Mouse (Mus musculus) CH12.LX (cell line): ENCODE data around the gene Tpra1. TPM values are rescaled to one million over a fixed set of nuclear protein-coding genes. Genes with fewer than 3 reads are reported as not detected.

Experiments
- DNase-seq: peaks from one replicate; pipeline ENCODE4 v3.0.0-alpha.2; 2013; ENCODE audit errors: extremely low read depth
- H3K27ac ChIP-seq: 2 replicates; pipeline ENCODE4 v1.5.1; 2012; ENCODE audit warnings: low read depth, mild to moderate bottlenecking, control low read depth, moderate library complexity; ENCODE audit not compliant: insufficient read depth
- H3K27me3 ChIP-seq: replicated peaks from 2 replicates; pipeline ENCODE3; 2012; ENCODE audit warnings: inconsistent platforms
- H3K36me3 ChIP-seq, 2 experiments: replicated peaks in 1 of 2; 2 replicates each; pipeline versions ENCODE3 to v1.6.1; 2012; ENCODE audit warnings: inconsistent platforms in 1 of 2, low read length in 1 of 2, mild to moderate bottlenecking in 1 of 2, mixed read lengths in 1 of 2, moderate library complexity in 1 of 2; ENCODE audit not compliant: control insufficient read depth in 1 of 2, insufficient read depth in 1 of 2
- H3K4me1 ChIP-seq, 2 experiments: 2 replicates each; pipeline ENCODE4 v1.6.1; 2012; ENCODE audit warnings: inconsistent platforms in 1 of 2, moderate library complexity in 1 of 2; ENCODE audit not compliant: insufficient read depth in 2 of 2, control insufficient read depth in 1 of 2
- H3K4me2 ChIP-seq: 2 replicates; pipeline ENCODE4 v1.6.1; 2012; ENCODE audit warnings: low read depth, mild to moderate bottlenecking, control low read depth; ENCODE audit not compliant: poor library complexity, insufficient read depth, severe bottlenecking
- H3K4me3 ChIP-seq, 3 experiments: fragments of 150-350 bp in 1 of 3; sonication (generic) in 1 of 3; replicated peaks in 1 of 3; 2 replicates each; pipeline versions ENCODE3 to v1.5.1; 2011 to 2012; ENCODE audit warnings: low read depth in 2 of 3, low read length in 2 of 3, mild to moderate bottlenecking in 2 of 3, moderate library complexity in 2 of 3, control low read depth in 1 of 3, improper control_type of control experiment in 1 of 3, inconsistent platforms in 1 of 3, mixed read lengths in 1 of 3; ENCODE audit not compliant: poor library complexity in 1 of 3
- H3K79me2 ChIP-seq: replicated peaks from 2 replicates; pipeline ENCODE4 v1.6.1; 2012; ENCODE audit warnings: mild to moderate bottlenecking, moderate library complexity; ENCODE audit not compliant: control insufficient read depth, poor library complexity, insufficient read depth, severe bottlenecking; ENCODE audit errors: extremely low read depth
- H3K9ac ChIP-seq: 2 replicates; pipeline ENCODE4 v1.6.1; 2012; ENCODE audit warnings: low read depth, mild to moderate bottlenecking, control low read depth, moderate library complexity; ENCODE audit not compliant: insufficient read depth
- H3K9me3 ChIP-seq: replicated peaks from 2 replicates; pipeline ENCODE3; 2012; ENCODE audit warnings: low read length, inconsistent platforms, mixed read lengths
- BHLHE40 ChIP-seq: IDR thresholded peaks from 2 replicates; pipeline ENCODE4 v1.6.1; 2011; ENCODE audit warnings: mild to moderate bottlenecking, low read depth, low read length, improper control_type of control experiment
- CHD1 ChIP-seq: IDR thresholded peaks from 2 replicates; pipeline ENCODE4 v1.6.1; 2012; ENCODE audit warnings: low read depth, low read length, improper control_type of control experiment, inconsistent platforms
- CTCF ChIP-seq, 2 experiments: IDR thresholded peaks in 1 of 2; conservative IDR thresholded peaks in 1 of 2; 2 replicates each; pipeline ENCODE4 v1.5.1; 2011 to 2012; ENCODE audit warnings: low read depth in 2 of 2, low read length in 2 of 2, improper control_type of control experiment in 1 of 2, inconsistent platforms in 1 of 2, mild to moderate bottlenecking in 1 of 2, moderate library complexity in 1 of 2
- ELF1 ChIP-seq: IDR thresholded peaks from 2 replicates; pipeline ENCODE4 v1.6.1; 2014; ENCODE audit warnings: low read depth, mild to moderate bottlenecking, inconsistent platforms, low read length, improper control_type of control experiment
- EP300 ChIP-seq: IDR thresholded peaks from 2 replicates; pipeline ENCODE4 v1.6.1; 2011; ENCODE audit warnings: low read length, improper control_type of control experiment
- ETS1 ChIP-seq: conservative IDR thresholded peaks from 2 replicates; pipeline ENCODE4 v1.6.1; 2012; ENCODE audit warnings: low read depth, mild to moderate bottlenecking, inconsistent platforms, low read length, improper control_type of control experiment, moderate library complexity
- GABPA ChIP-seq: IDR thresholded peaks from 2 replicates; pipeline ENCODE4 v1.6.1; 2012; ENCODE audit warnings: low read depth, low read length, improper control_type of control experiment, inconsistent platforms; ENCODE audit not compliant: insufficient replicate concordance
- IRF4 ChIP-seq: IDR thresholded peaks from 2 replicates; pipeline ENCODE4 v1.6.1; 2014; ENCODE audit warnings: low read depth, mild to moderate bottlenecking, inconsistent platforms, low read length, improper control_type of control experiment
- JUND ChIP-seq: conservative IDR thresholded peaks from 2 replicates; pipeline ENCODE4 v1.6.1; 2011; ENCODE audit warnings: low read depth, low read length, improper control_type of control experiment
- KAT2A ChIP-seq: IDR thresholded peaks from 2 replicates; pipeline ENCODE4 v1.6.1; 2012; ENCODE audit warnings: low read length, improper control_type of control experiment, inconsistent platforms; ENCODE audit not compliant: insufficient replicate concordance
- MAFK ChIP-seq: IDR thresholded peaks from 2 replicates; pipeline ENCODE4 v1.6.1; 2011; ENCODE audit warnings: low read length, improper control_type of control experiment; ENCODE audit not compliant: insufficient replicate concordance
- MAX ChIP-seq: IDR thresholded peaks from 2 replicates; pipeline ENCODE4 v1.6.1; 2011; ENCODE audit warnings: low read length, improper control_type of control experiment
- MXI1 ChIP-seq: IDR thresholded peaks from 2 replicates; pipeline ENCODE4 v1.6.1; 2011; ENCODE audit warnings: mild to moderate bottlenecking, low read depth, low read length, improper control_type of control experiment
- MYC ChIP-seq: IDR thresholded peaks from 2 replicates; pipeline ENCODE4 v1.6.1; 2011; ENCODE audit warnings: low read depth, mild to moderate bottlenecking, improper control_type of control experiment, low read length
- NELFE ChIP-seq: IDR thresholded peaks from 2 replicates; pipeline ENCODE4 v1.6.1; 2011; ENCODE audit warnings: low read depth, low read length, improper control_type of control experiment
- PAX5 ChIP-seq: IDR thresholded peaks from 2 replicates; pipeline ENCODE4 v1.6.1; 2012; ENCODE audit warnings: low read length, inconsistent platforms, mixed read lengths
- POLR2A ChIP-seq: IDR thresholded peaks from 2 replicates; pipeline ENCODE4 v1.6.1; 2011; ENCODE audit warnings: low read depth, mild to moderate bottlenecking, improper control_type of control experiment, low read length
- TCF12 ChIP-seq: IDR thresholded peaks from 2 replicates; pipeline ENCODE4 v1.6.1; 2014; ENCODE audit warnings: low read depth, mild to moderate bottlenecking, inconsistent platforms, low read length, improper control_type of control experiment
- ZC3H11A ChIP-seq: IDR thresholded peaks from 2 replicates; pipeline ENCODE4 v1.6.1; 2012; ENCODE audit warnings: low read depth, mild to moderate bottlenecking, inconsistent platforms, low read length, improper control_type of control experiment
- ZMIZ1 ChIP-seq: IDR thresholded peaks from 2 replicates; pipeline ENCODE4 v1.6.1; 2012; ENCODE audit warnings: low read depth, mild to moderate bottlenecking, inconsistent platforms, low read length, improper control_type of control experiment
- ZNF384 ChIP-seq: IDR thresholded peaks from 2 replicates; pipeline ENCODE4 v1.6.1; 2012; ENCODE audit warnings: low read depth, low read length, improper control_type of control experiment, inconsistent platforms
- dilution Hi-C: fragments of 300-500 bp; cut with MboI; formaldehyde crosslinking; loops from 2 replicates; pipeline ENCODE4 v1.14.3; 2020; ENCODE audit warnings: low sequenced_read_pairs; ENCODE audit not compliant: extremely low pct_unique_long_range_greater_than_20kb, extremely low pct_ligation_motif_present
- in situ Hi-C: fragments of 300-500 bp; cut with MboI; formaldehyde crosslinking; loops from 3 replicates; pipeline ENCODE4 v1.14.3; 2019; ENCODE audit warnings: low sequenced_read_pairs, low pct_ligation_motif_present, low pct_unique_long_range_greater_than_20kb, mixed read lengths
- polyA plus RNA-seq: library from polyadenylated mRNA; unstranded; fragments of >175 nt; gene quantifications from 2 replicates; pipeline ENCODE4 v1.2.1, GENCODE M21; 2012; ENCODE audit warnings: low read depth; ENCODE audit not compliant: insufficient read length
- total RNA-seq, 2 experiments: library from RNA; depleted of rRNA; stranded (reverse); fragments of 300-350 nt in 1 of 2; fragments of >200 nt in 1 of 2; gene quantifications; 2 replicates each; pipeline ENCODE4 v1.2.3; 2012 to 2014

Gene Tpra1
- total and polyA plus RNA-seq, 3 experiments, result 9.3 to 16.0 (median 15.6) TPM

DNA sequence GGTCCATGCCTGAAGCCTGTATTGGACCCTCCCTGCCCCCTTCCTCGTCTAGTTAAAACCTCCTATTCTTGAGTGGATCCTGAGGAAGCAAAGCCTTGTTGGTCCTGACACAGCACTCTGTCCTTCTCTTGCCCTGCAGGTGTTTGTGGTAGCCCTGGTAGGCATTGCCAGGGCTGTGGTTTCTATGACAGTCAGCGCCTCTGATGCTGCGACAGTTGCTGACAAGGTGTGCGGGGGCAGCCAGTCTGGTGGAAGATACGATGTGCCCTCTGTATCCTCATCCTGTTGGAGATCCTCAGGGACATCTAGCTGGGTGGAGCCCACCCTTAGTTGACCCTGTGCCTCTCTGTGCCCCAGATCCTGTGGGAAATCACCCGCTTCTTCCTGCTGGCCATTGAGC, 7.1 kb downstream of the Tpra1 start:
- Histone ChIP-seq H3K4me3 (no peak overlapping the region), H3K27me3 (no peaks in the 10 kb centered on the region), H3K27ac (no peak overlapping the region), H3K4me1 (peaks cover 0 to 16% of the 10 kb centered on the region in 2 experiments; a peak in 3 of 4 replicates), H3K9ac (no peak overlapping the region), H3K36me3 (peaks cover 33 to 78% of the 10 kb centered on the region in 2 experiments), H3K9me3 (no peaks in the 10 kb centered on the region), H3K79me2 (no peaks in the 10 kb centered on the region), H3K4me2 (no peak overlapping the region)
- DNase-seq, result no peak
- TF ChIP-seq NELFE, result no peak
- TF ChIP-seq MYC, result no peak
- no peak for TF ChIP-seq PAX5
- TF ChIP-seq CTCF (conservative IDR thresholded peaks at IDR 0.05 in 1 of 2, IDR thresholded peaks at IDR 0.05 in 1 of 2; ENCODE audit: low read depth in 2 of 2, low read length in 2 of 2), result no peak
- TF ChIP-seq KAT2A, result no peak
- TF ChIP-seq CHD1, result no peak
- TF ChIP-seq BHLHE40, result no peak
- TF ChIP-seq TCF12, result no peak
- TF ChIP-seq GABPA, result no peak
- no peak for TF ChIP-seq ZC3H11A
- TF ChIP-seq EP300, result no peak
- no peak for TF ChIP-seq ZMIZ1
- TF ChIP-seq ELF1, result no peak
- no peak for TF ChIP-seq POLR2A
- TF ChIP-seq MXI1, result no peak
- no peak for TF ChIP-seq ETS1
- no peak for TF ChIP-seq JUND
- dilution Hi-C loops, result no loop called here
- in situ Hi-C loops, result no loop called here

DNA sequence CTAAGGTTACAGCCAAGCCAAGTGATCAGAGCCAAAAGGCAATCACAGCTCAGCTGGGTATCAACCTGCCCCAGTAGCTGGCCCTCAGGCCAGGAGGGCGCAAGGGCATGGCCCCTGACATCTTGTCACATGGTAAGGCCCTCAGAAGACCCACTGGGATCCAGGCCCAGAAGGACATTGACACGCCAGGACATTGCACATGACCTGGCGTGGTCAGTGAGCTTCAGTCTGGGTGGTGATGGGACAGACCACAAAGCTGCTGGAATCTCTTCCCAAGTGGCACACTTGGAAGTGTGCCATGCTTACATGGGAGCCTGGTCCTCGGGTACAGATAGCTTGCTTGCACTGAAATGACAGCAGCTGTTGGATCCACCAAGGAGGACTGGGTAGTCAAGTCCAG, 11.0 kb downstream of the Tpra1 start:
- no peaks in the 10 kb centered on the region for H3K4me1 ChIP-seq
- TF ChIP-seq MAFK (no peak), CTCF (conservative IDR thresholded peaks at IDR 0.05 in 1 of 2, IDR thresholded peaks at IDR 0.05 in 1 of 2; ENCODE audit: low read depth in 2 of 2, low read length in 2 of 2) (no peak), MAX (no peak), CHD1 (no peak), ZNF384 (no peak), IRF4 (no peak), KAT2A (no peak)
- H3K9ac ChIP-seq, result no peak overlapping the region
- no peak overlapping the region for H3K4me2 ChIP-seq
- H3K79me2 ChIP-seq, result no peaks in the 10 kb centered on the region
- in situ Hi-C loops, result no loop called here
- no peak overlapping the region for H3K27ac ChIP-seq
- H3K36me3 ChIP-seq, result peaks cover 29 to 51% of the 10 kb centered on the region in 2 experiments
- dilution Hi-C loops, result no loop called here
- DNase-seq, result no peak
- no peaks in the 10 kb centered on the region for H3K27me3 ChIP-seq
- no peak overlapping the region for H3K4me3 ChIP-seq
- no peaks in the 10 kb centered on the region for H3K9me3 ChIP-seq
